ENCODE assay signal across 12 mouse cellular contexts in genomic region chr3:27686732-27687491, GRCm38 (mm10). TPM values are rescaled to one million over a fixed set of nuclear protein-coding genes. Genes with fewer than 3 reads are reported as not detected.
A peak's percentile ranks its signal among the peaks of the same experiment; 100 is the strongest.
DNase-seq lines count a peak whose midpoint lies in the region; ATAC-seq and TF ChIP-seq lines count a peak whose summit lies in the region.
"Had no signal": no experiment of that assay in that cellular context is flagged by ENCODE, and none has a peak within 500 bp of the region (broad histone marks: within the 10 kb centered on the region; RNA-seq: fewer than 3 reads in every experiment).

No protein-coding gene starts in this region.

- no peaks in the 10 kb centered on the region for H3K27me3 ChIP-seq in heart, embryonic 15.5 days
- H3K27me3 ChIP-seq in liver, adult 2 months (ENCODE audit: control insufficient read depth, insufficient read depth, low read length) = no peaks in the 10 kb centered on the region
- H3K27me3 ChIP-seq in liver, embryonic 12.5 days (replicated peaks) = no peaks in the 10 kb centered on the region
- H3K27me3 ChIP-seq: hindbrain, embryonic 15.5 days; liver, embryonic 13.5 days; midbrain, embryonic 12.5 days had no signal

- TF ChIP-seq CTCF in liver, adult 2 months (IDR thresholded peaks at IDR 0.05; ENCODE audit: low read depth, low read length) = no peak

- peak; percentile 37; the same call in 1 of the 2 replicates for ATAC-seq in heart, embryonic 15.5 days (replicated peaks; ENCODE audit: insufficient number of reproducible peaks, insufficient read depth, low FRiP score, low read depth)
- ATAC-seq in liver, embryonic 12.5 days = no peak

- H3K27ac ChIP-seq in heart, embryonic 15.5 days = peak overlapping the region; percentile 40
- peak overlapping the region; percentile 10; the same call in 1 of the 2 replicates for H3K27ac ChIP-seq in liver, adult 2 months (replicated peaks; ENCODE audit: insufficient read depth, low read depth, low read length)
- H3K27ac ChIP-seq in liver, embryonic 12.5 days = no peak overlapping the region
- H3K27ac ChIP-seq: hindbrain, embryonic 15.5 days; liver, embryonic 13.5 days; midbrain, embryonic 12.5 days had no signal

- no peak for DNase-seq in heart, postnatal 25 days (ENCODE audit: low spot score)
- peak; percentile 82 for DNase-seq in liver, adult 2 months (ENCODE audit: extremely low read depth, low read depth, low spot score)
- peak; percentile 41 for DNase-seq in brain, adult 2 months (ENCODE audit: low read depth, low spot score)
- peak; percentile 58 for DNase-seq in kidney, postnatal 14 days
- no peak for DNase-seq in layer of hippocampus, postnatal 25 days (ENCODE audit: extremely low spot score in 1 of 2, low spot score in 1 of 2)
- DNase-seq: cerebellum, postnatal 36 days; liver, embryonic 13.5 days; right cerebral cortex, postnatal 25 days had no signal

- H3K4me2 ChIP-seq in heart, embryonic 15.5 days = peak overlapping the region; percentile 1; the same call in 1 of the 2 replicates
- H3K4me2 ChIP-seq in liver, embryonic 12.5 days = no peak overlapping the region
- H3K4me2 ChIP-seq: hindbrain, embryonic 15.5 days; liver, embryonic 13.5 days; midbrain, embryonic 12.5 days had no signal

- intact Hi-C loops in heart, postnatal 25 days (cut with DNase I) = no loop called here

- no peak overlapping the region for H3K4me3 ChIP-seq in heart, embryonic 15.5 days
- H3K4me3 ChIP-seq in liver, adult 2 months (ENCODE audit: insufficient read depth, low read depth, low read length) = no peak overlapping the region
- H3K4me3 ChIP-seq in liver, embryonic 12.5 days = no peak overlapping the region
- H3K4me3 ChIP-seq: hindbrain, embryonic 15.5 days; liver, embryonic 13.5 days; midbrain, embryonic 12.5 days had no signal

- H3K9me3 ChIP-seq in heart, embryonic 15.5 days (replicated peaks) = no peaks in the 10 kb centered on the region
- H3K9me3 ChIP-seq in liver, embryonic 12.5 days (replicated peaks) = no peaks in the 10 kb centered on the region
- H3K9me3 ChIP-seq: hindbrain, embryonic 15.5 days; liver, embryonic 13.5 days; midbrain, embryonic 12.5 days had no signal

- WGBS in heart, embryonic 15.5 days = 54% methylated on average over 19 of the region's 19 CpGs
- WGBS in liver, adult 2 months = 20% methylated on average over 19 of the region's 19 CpGs
- 79% methylated on average over 19 of the region's 19 CpGs for WGBS in liver, embryonic 12.5 days (ENCODE audit: insufficient replicate concordance)

- H3K79me2 ChIP-seq in liver, adult 2 months (ENCODE audit: control insufficient read depth, insufficient read depth, low read length) = peaks cover 30% of the 10 kb centered on the region

- peaks cover 71% of the 10 kb centered on the region for H3K4me1 ChIP-seq in heart, embryonic 15.5 days (replicated peaks)
- H3K4me1 ChIP-seq in liver, adult 2 months (ENCODE audit: control insufficient read depth, insufficient read depth, low read length) = peaks cover 29% of the 10 kb centered on the region
- H3K4me1 ChIP-seq in liver, embryonic 12.5 days = peaks cover 45% of the 10 kb centered on the region
- H3K4me1 ChIP-seq: midbrain, embryonic 12.5 days had no signal

- TF ChIP-seq POLR2A in liver, adult 2 months (IDR thresholded peaks at IDR 0.05; ENCODE audit: extremely low read depth, insufficient read depth, low read length) = no peak

- no peak overlapping the region; the same call in 1 of the 2 replicates for H3K9ac ChIP-seq in heart, embryonic 15.5 days
- H3K9ac ChIP-seq in liver, adult 2 months (ENCODE audit: low read depth, low read length) = no peak overlapping the region
- H3K9ac ChIP-seq in liver, embryonic 12.5 days = no peak overlapping the region
- H3K9ac ChIP-seq: hindbrain, embryonic 15.5 days; liver, embryonic 13.5 days; midbrain, embryonic 12.5 days had no signal

- H3K36me3 ChIP-seq in heart, embryonic 15.5 days = no peaks in the 10 kb centered on the region
- no peaks in the 10 kb centered on the region for H3K36me3 ChIP-seq in liver, adult 2 months (ENCODE audit: control insufficient read depth, insufficient read depth, low read length)
- 0 out of 2 replicates have a peak, but pooled peaks cover 2% of the 10 kb centered on the region for H3K36me3 ChIP-seq in liver, embryonic 12.5 days
- H3K36me3 ChIP-seq: hindbrain, embryonic 15.5 days; midbrain, embryonic 12.5 days had no signal

RNA-seq across cellular contexts. Expression of gene Fndc3b, which starts 24.2 kb away (rescaled TPM):
- 24.0 and 27.8 TPM in 2 replicates for polyA plus RNA-seq in heart, embryonic 15.5 days (2015; fragmentation: Nextera tagmentation; extraction: Ambion mirVana)
- total RNA-seq in heart, postnatal 25 days (2021) = 10 to 100 TPM; 58.5 to 69.4 TPM
- 9.4 and 9.9 TPM in 2 replicates for total RNA-seq in liver, adult 2 months (2014; rRNA removed)
- polyA plus RNA-seq in liver, adult 2 months (2012; rRNA removed) = 3.3 and 3.9 TPM in 2 replicates
- 9.4 and 9.7 TPM in 2 replicates for polyA plus RNA-seq in liver, embryonic 12.5 days (2016; fragmentation: Nextera tagmentation; extraction: Ambion mirVana)
- 10 to 100 TPM; 20.2 to 21.6 TPM for total RNA-seq in layer of hippocampus, postnatal 25 days (2021)

Comparison
In these comparisons a context has a peak if more than half of its experiments do, and no peak if none do; other contexts are left out.
1. DNase-seq: peak in liver, adult 2 months (single experiment), brain, adult 2 months (single experiment) and kidney, postnatal 14 days (single experiment); none in heart, postnatal 25 days (single experiment) and layer of hippocampus, postnatal 25 days (0 of 2).